Mouse (Mus musculus): ENCODE measurements around the gene Utrn. TPM values are rescaled to one million over a fixed set of nuclear protein-coding genes. Genes with fewer than 3 reads are reported as not detected.

The Utrn gene
- total RNA-seq, 2 experiments from 2014 or later: 68.5 to 96.0 TPM

GRCm38 (mm10) chr10:12729635-12730034, 139.5 kb downstream of the Utrn start:
- no peak for DNase-seq

GRCm38 (mm10) chr10:12729033-12729432, 140.1 kb downstream of the Utrn start:
- no peak for DNase-seq

- DNase-seq: no peak
Observed at GRCm38 (mm10) chr10:12727881-12728280, 141.3 kb downstream of the Utrn start.

GRCm38 (mm10) chr10:12726041-12726608, 143.0 kb downstream of the Utrn start:
- no peak for DNase-seq

- DNase-seq: peak; percentile 24
Observed at GRCm38 (mm10) chr10:12724247-12725001, 144.7 kb downstream of the Utrn start.

GRCm38 (mm10) chr10:12723269-12723668, 145.9 kb downstream of the Utrn start:
- no peak for DNase-seq

GRCm38 (mm10) chr10:12722111-12722510, 147.1 kb downstream of the Utrn start:
- DNase-seq: no peak

- no peak for DNase-seq
Observed at GRCm38 (mm10) chr10:12718386-12718785, 150.8 kb downstream of the Utrn start.

GRCm38 (mm10) chr10:12717381-12717780, 151.8 kb downstream of the Utrn start:
- DNase-seq: no peak

- no peak for DNase-seq
Observed at GRCm38 (mm10) chr10:12716657-12717327, 152.4 kb downstream of the Utrn start.

- DNase-seq: no peak
Observed at GRCm38 (mm10) chr10:12713236-12713855, 155.8 kb downstream of the Utrn start.

- no peak for DNase-seq
Observed at GRCm38 (mm10) chr10:12711332-12711831, 157.8 kb downstream of the Utrn start.

- DNase-seq: no peak
Observed at GRCm38 (mm10) chr10:12706516-12706915, 162.6 kb downstream of the Utrn start.

GRCm38 (mm10) chr10:12705990-12706389, 163.2 kb downstream of the Utrn start:
- DNase-seq: no peak

- DNase-seq: no peak
Observed at GRCm38 (mm10) chr10:12704290-12704689, 164.9 kb downstream of the Utrn start.

GRCm38 (mm10) chr10:12703526-12703925, 165.6 kb downstream of the Utrn start:
- DNase-seq: no peak

- DNase-seq: no peak
Observed at GRCm38 (mm10) chr10:12702140-12702539, 167.0 kb downstream of the Utrn start.

GRCm38 (mm10) chr10:12701694-12702093, 167.5 kb downstream of the Utrn start:
- peak; percentile 36 for DNase-seq

GRCm38 (mm10) chr10:12700576-12700975, 168.6 kb downstream of the Utrn start:
- DNase-seq: no peak

- no peak for DNase-seq
Observed at GRCm38 (mm10) chr10:12697902-12698301, 171.3 kb downstream of the Utrn start.

GRCm38 (mm10) chr10:12696704-12697103, 172.5 kb downstream of the Utrn start:
- no peak for DNase-seq

- DNase-seq: no peak
Observed at GRCm38 (mm10) chr10:12694774-12695173, 174.4 kb downstream of the Utrn start.

GRCm38 (mm10) chr10:12690601-12691000, 178.6 kb downstream of the Utrn start:
- DNase-seq: peak; percentile 87
